Mouse (Mus musculus): ENCODE measurements around the gene Adh7.

DNA sequence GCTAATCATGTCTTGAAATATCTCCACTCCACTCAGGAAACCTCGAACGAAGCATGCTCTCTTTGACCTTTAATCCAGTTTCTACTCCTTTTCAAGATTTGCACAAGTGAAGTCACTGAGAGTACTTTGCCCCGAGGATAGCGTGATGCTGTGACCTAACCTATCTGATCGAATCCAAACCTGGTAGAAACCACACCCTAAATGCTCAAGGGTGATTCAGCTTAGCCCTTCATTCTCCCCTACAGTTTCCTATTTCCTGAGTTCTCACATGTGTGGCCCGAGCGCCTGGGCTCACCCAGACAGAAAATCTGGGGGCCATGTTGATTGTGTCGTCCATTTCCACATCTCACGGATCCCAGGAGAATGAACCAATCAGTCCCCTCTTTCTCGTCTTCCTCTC, 20.5 kb downstream of the Adh7 start:
- no peak for TF ChIP-seq POLR2A (IDR thresholded peaks at IDR 0.05; ENCODE audit: low read depth, low read length)
- no peak for TF ChIP-seq CTCF (conservative IDR thresholded peaks at IDR 0.05; ENCODE audit: insufficient read depth, insufficient read length, low read depth, low read length)

Data from kidney, adult 2 months (tissue).